Mouse (Mus musculus): ENCODE results near the gene Arrdc5.

- TF ChIP-seq CEBPB (IDR thresholded peaks at IDR 0.05; ENCODE audit: insufficient read depth, poor library complexity, severe bottlenecking) (no peak), POLR2A (IDR thresholded peaks at IDR 0.05; ENCODE audit: insufficient read length, low read depth) (no peak), POLR2AphosphoS2 (IDR thresholded peaks at IDR 0.05; ENCODE audit: insufficient read length, low read depth) (no peak), MAX (IDR thresholded peaks at IDR 0.05; ENCODE audit: low read depth) (no peak), TCF12 (IDR thresholded peaks at IDR 0.05; ENCODE audit: insufficient read depth, poor library complexity, severe bottlenecking) (no peak), MYOG (IDR thresholded peaks at IDR 0.05; ENCODE audit: control insufficient read depth in 1 of 3, insufficient read depth in 1 of 3, insufficient read length in 2 of 3, low read depth in 2 of 3) (no peak), MYOD1 (IDR thresholded peaks at IDR 0.05; ENCODE audit: control insufficient read depth in 1 of 3, insufficient read length in 2 of 3, low read depth in 2 of 3) (peak in 2 of 3 experiments; percentile 6 to 54), USF1 (IDR thresholded peaks at IDR 0.05; ENCODE audit: low read depth) (no peak), SRF (IDR thresholded peaks at IDR 0.05; ENCODE audit: control insufficient read depth, insufficient read length, low read depth) (peak; percentile 9), REST (IDR thresholded peaks at IDR 0.05; ENCODE audit: insufficient read depth, insufficient read length) (no peak)
Measured at GRCm38 (mm10) chr17:56331256-56331655, 31.2 kb upstream of the Arrdc5 start.
